Mouse (Mus musculus) olfactory bulb, adult 2 months (tissue): ENCODE measurements around the gene Ccdc148.

Experiments used
- CTCF ChIP-seq: fragments of 200-500 bp; IDR thresholded peaks from 2 replicates; pipeline ENCODE4 v1.5.1; 2012; ENCODE audit warnings: low read depth, mild to moderate bottlenecking, low read length, moderate library complexity; ENCODE audit not compliant: insufficient read depth
- POLR2A ChIP-seq: fragments of 200-500 bp; IDR thresholded peaks from 2 replicates; pipeline ENCODE4 v1.6.1; 2012; ENCODE audit warnings: mild to moderate bottlenecking, low read depth, low read length, moderate library complexity; ENCODE audit not compliant: insufficient read depth

DNA sequence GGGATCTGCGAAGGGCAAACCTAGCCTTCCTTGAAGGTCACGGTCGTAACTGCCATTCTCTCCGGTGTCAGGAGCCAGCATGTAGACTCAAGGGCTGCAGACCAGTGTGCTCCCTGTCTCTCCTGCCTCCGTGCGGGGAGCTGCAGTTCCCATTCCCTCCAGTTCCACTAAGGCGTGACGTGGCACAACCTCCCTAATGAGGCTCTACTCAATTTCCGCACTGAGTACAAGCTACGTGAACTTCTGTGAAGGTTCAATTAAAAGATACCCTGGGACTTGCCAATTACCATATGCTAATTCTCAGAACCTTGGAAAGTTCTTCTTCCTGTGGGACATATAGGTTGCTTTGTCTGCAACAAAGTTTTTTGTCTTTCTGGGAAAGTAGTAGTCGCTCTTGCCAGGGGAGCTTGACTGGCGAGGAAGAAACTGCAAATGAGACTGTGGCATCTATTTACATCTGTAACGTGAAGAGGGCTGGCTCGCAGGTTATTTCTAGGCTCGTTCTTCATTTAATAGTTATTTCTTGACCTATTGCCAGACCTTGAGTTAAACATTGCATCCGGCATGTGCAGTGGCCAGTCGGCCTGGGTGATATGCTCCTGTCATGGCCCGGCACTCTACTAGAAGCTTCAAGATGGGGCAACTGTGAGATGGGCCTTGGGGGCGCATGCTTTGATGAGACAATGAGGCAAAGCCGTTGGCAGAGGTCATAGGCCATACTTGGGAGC is 328.1 kb downstream of the Ccdc148 start:
- no peak for TF ChIP-seq CTCF
- TF ChIP-seq POLR2A, result no peak
